Mouse (Mus musculus) cerebellum, adult 18-20 months (tissue): ENCODE measurements around the gene Tmf1.

Experiments
- DNase-seq, 2 experiments: peaks; one replicate each; pipeline ENCODE4 v3.0.0; 2021

Gene Tmf1

DNA sequence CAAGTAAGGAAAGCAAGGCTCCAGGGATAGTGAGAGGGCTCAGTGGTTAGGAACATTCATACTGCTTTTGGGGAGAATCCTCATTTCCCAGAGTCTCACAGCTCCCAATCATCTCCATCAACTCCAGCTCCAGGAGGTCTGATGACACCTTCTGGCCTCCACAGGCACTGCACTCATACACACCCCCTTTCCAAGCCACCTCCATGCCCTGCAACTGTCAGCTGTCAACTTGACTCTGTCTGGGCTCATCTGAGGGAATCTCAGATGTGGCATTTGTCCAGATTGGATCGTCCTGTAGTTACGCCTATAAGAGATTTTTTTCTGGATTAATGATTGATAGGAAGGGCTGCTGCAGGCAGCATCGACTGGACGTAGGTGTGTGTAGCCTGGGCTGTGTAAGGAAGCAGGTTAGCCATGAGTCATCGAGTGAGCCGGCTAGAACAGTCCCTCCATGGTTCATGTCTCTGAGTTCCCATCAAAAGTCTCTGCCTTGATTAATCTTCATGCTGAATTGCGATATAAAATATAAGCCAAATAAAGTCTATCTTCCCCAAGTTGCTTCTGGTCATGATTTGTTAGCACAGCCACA is 74.6 kb downstream of the Tmf1 start:
- no peak for DNase-seq
